Mouse (Mus musculus) small intestine, adult 2 months (tissue): ENCODE measurements around the gene Mtg2. TPM values are rescaled to one million over a fixed set of nuclear protein-coding genes. Genes with fewer than 3 reads are reported as not detected.
A peak's percentile ranks its signal among the peaks of the same experiment; 100 is the strongest.

Experiments
- H3K27ac ChIP-seq: fragments of 200-500 bp; 2 replicates; pipeline ENCODE4 v1.5.1; 2012; ENCODE audit warnings: low read depth, low read length, control low read depth, inconsistent platforms; ENCODE audit not compliant: insufficient read depth
- H3K27me3 ChIP-seq: fragments of 200-500 bp; 2 replicates; pipeline ENCODE4 v1.6.1; 2012; ENCODE audit warnings: mild to moderate bottlenecking, moderate library complexity, low read length, inconsistent platforms; ENCODE audit not compliant: control insufficient read depth, insufficient read depth
- H3K36me3 ChIP-seq: fragments of 200-500 bp; 2 replicates; pipeline ENCODE4 v1.6.1; 2012; ENCODE audit warnings: mild to moderate bottlenecking, low read length, control low read depth, inconsistent platforms; ENCODE audit not compliant: control insufficient read depth, insufficient read depth
- H3K4me1 ChIP-seq: fragments of 200-500 bp; 2 replicates; pipeline ENCODE4 v1.6.1; 2012; ENCODE audit warnings: low read length, inconsistent platforms, mixed read lengths; ENCODE audit not compliant: control insufficient read depth, insufficient read depth, insufficient read length
- H3K4me3 ChIP-seq: fragments of 200-500 bp; 2 replicates; pipeline ENCODE4 v1.5.1; 2012; ENCODE audit warnings: low read depth, mild to moderate bottlenecking, control low read depth, inconsistent platforms, low read length, moderate library complexity
- CTCF ChIP-seq: fragments of 200-500 bp; IDR thresholded peaks from 2 replicates; pipeline ENCODE4 v1.5.1; 2012; ENCODE audit warnings: low read depth, mild to moderate bottlenecking, control low read depth, inconsistent platforms, low read length, moderate library complexity, mixed read lengths; ENCODE audit not compliant: insufficient replicate concordance, insufficient read length; ENCODE audit errors: extremely low read depth
- POLR2A ChIP-seq: fragments of 200-500 bp; IDR thresholded peaks from 2 replicates; pipeline ENCODE4 v1.6.1; 2012; ENCODE audit warnings: low read depth, mild to moderate bottlenecking, control low read depth, inconsistent platforms, low read length, moderate library complexity
- WGBS: fragments of 180-500 bp; shearing (Covaris S2); methylation state at CpG from one replicate; pipeline ENCODE4 v1.1.7; 2018; 5-methylcytosine and 5-hydroxymethylcytosine counted together
- polyA plus RNA-seq: library from polyadenylated mRNA; depleted of rRNA; stranded (reverse); fragments of >200 nt; gene quantifications from 2 replicates; pipeline ENCODE4 v1.2.3, GENCODE M21; 2012; rRNA removed

Gene Mtg2
- polyA plus RNA-seq: 6.3 and 10.2 TPM in 2 replicates

GRCm38 (mm10) chr2:180070481-180071453, at the start of gene Mtg2:
Gene Mtg2, plus strand, starts transcription at chr2:180070588.
- peak within 1 kb of the TSS; percentile 65 for H3K27ac ChIP-seq
- 4% methylated on average over 58 of the region's 58 CpGs for WGBS
- peak; percentile 66; the same call in 1 of the 2 replicates for TF ChIP-seq POLR2A
- TF ChIP-seq CTCF: no peak

GRCm38 (mm10) chr2:180020919-180021318, 49.5 kb upstream of the Mtg2 start:
- no peaks in the 10 kb centered on the region for H3K36me3 ChIP-seq
- H3K27ac ChIP-seq: no peak overlapping the region
- H3K4me1 ChIP-seq: peaks cover 31% of the 10 kb centered on the region
- TF ChIP-seq POLR2A (no peak), CTCF (no peak)
- WGBS: 71% methylated on average over 8 of the region's 8 CpGs
- H3K27me3 ChIP-seq: peaks cover 7% of the 10 kb centered on the region; the same call in 1 of the 2 replicates
- no peak overlapping the region for H3K4me3 ChIP-seq

More at GRCm38 (mm10) chr2:180070481-180071453, at the start of gene Mtg2:
- H3K36me3 ChIP-seq: 0 out of 2 replicates have a peak, but pooled peaks cover 3% of the 10 kb centered on the region
- peak within 1 kb of the TSS; percentile 82 for H3K4me3 ChIP-seq
- H3K4me1 ChIP-seq: peaks cover 4% of the 10 kb centered on the region
- no peaks in the 10 kb centered on the region for H3K27me3 ChIP-seq

- Histone ChIP-seq H3K27me3 (peaks cover 7% of the 10 kb centered on the region; the same call in 1 of the 2 replicates), H3K4me1 (peaks cover 29% of the 10 kb centered on the region), H3K27ac (no peak overlapping the region), H3K4me3 (no peak overlapping the region), H3K36me3 (peaks cover under 1% of the 10 kb centered on the region; the same call in 1 of the 2 replicates)
- WGBS: 51% methylated on average over 6 of the region's 6 CpGs
- TF ChIP-seq POLR2A (no peak), CTCF (no peak)
These were observed 47.6 kb upstream of the Mtg2 start for GRCm38 (mm10) chr2:180022751-180023150.

GRCm38 (mm10) chr2:180024401-180025098, 45.8 kb upstream of the Mtg2 start, which contains the start of gene Lsm14b:
Gene Lsm14b, plus strand, starts transcription at chr2:180024987.
- 2% methylated on average over 78 of the region's 80 CpGs for WGBS

GRCm38 (mm10) chr2:180025135-180025860, 45.1 kb upstream of the Mtg2 start:
- H3K27me3 ChIP-seq: peaks cover 7% of the 10 kb centered on the region; the same call in 1 of the 2 replicates
- peak overlapping the region; percentile 70 for H3K4me3 ChIP-seq
- H3K4me1 ChIP-seq: peaks cover 9% of the 10 kb centered on the region
- peaks cover 15% of the 10 kb centered on the region for H3K36me3 ChIP-seq
- WGBS: under 1% methylated on average over 84 of the region's 84 CpGs
- TF ChIP-seq CTCF (no peak), POLR2A (no peak)
- peak overlapping the region; percentile 71 for H3K27ac ChIP-seq

More at GRCm38 (mm10) chr2:180024401-180025098, 45.8 kb upstream of the Mtg2 start, which contains the start of gene Lsm14b:
- peaks cover 7% of the 10 kb centered on the region; the same call in 1 of the 2 replicates for H3K27me3 ChIP-seq
- H3K4me1 ChIP-seq: peaks cover 16% of the 10 kb centered on the region
- peak within 1 kb of the TSS; percentile 71 for H3K27ac ChIP-seq
- H3K36me3 ChIP-seq: peaks cover 13% of the 10 kb centered on the region
- TF ChIP-seq POLR2A (peak; percentile 64), CTCF (no peak)
- H3K4me3 ChIP-seq: peak within 1 kb of the TSS; percentile 70

- Histone ChIP-seq H3K4me3 (peak overlapping the region; percentile 70), H3K36me3 (peaks cover 18% of the 10 kb centered on the region), H3K4me1 (peaks cover 7% of the 10 kb centered on the region), H3K27ac (no peak overlapping the region), H3K27me3 (peaks cover 7% of the 10 kb centered on the region; the same call in 1 of the 2 replicates)
- WGBS: 59% methylated on average over 6 of the region's 6 CpGs
- no peak for TF ChIP-seq CTCF
- TF ChIP-seq POLR2A: no peak
These were observed 44.6 kb upstream of the Mtg2 start for GRCm38 (mm10) chr2:180025861-180026200.
